Mouse (Mus musculus) liver, postnatal 0 days (tissue): Measurements from ENCODE around the gene Hoxb6. TPM values are rescaled to one million over a fixed set of nuclear protein-coding genes. Genes with fewer than 3 reads are reported as not detected.

Experiments used
- ATAC-seq: fragments of 200-750 bp; cut with Nextera tagmentation; 2 replicates; pipeline ENCODE4 v1.8.0; 2017; ENCODE audit warnings: mild to moderate bottlenecking, moderate library complexity
- DNase-seq: peaks from one replicate; pipeline ENCODE4 v3.0.0-alpha.2; 2016
- H3K27ac ChIP-seq: fragments of 300-500 bp; sonication (generic); 2 replicates; pipeline ENCODE4 v1.5.1; 2014; ENCODE audit warnings: antibody characterized with exemption, moderate library complexity, mild to moderate bottlenecking, low read depth
- H3K27me3 ChIP-seq: fragments of 300-500 bp; sonication (generic); 2 replicates; pipeline ENCODE4 v1.6.1; 2014; ENCODE audit warnings: low read length, control low read depth, mixed read lengths; ENCODE audit not compliant: insufficient read depth
- H3K36me3 ChIP-seq: fragments of 300-500 bp; sonication (generic); replicated peaks from 2 replicates; pipeline ENCODE4 v1.6.1; 2014; ENCODE audit warnings: mild to moderate bottlenecking, control low read depth, low read length, moderate library complexity, mixed read lengths; ENCODE audit not compliant: insufficient read depth
- H3K4me1 ChIP-seq: fragments of 300-500 bp; sonication (generic); 2 replicates; pipeline ENCODE4 v1.6.1; 2014; ENCODE audit warnings: antibody characterized with exemption, mild to moderate bottlenecking, control low read depth; ENCODE audit not compliant: insufficient read depth
- H3K4me2 ChIP-seq: fragments of 300-500 bp; sonication (generic); 2 replicates; pipeline ENCODE4 v1.6.1; 2014; ENCODE audit warnings: low read depth, mild to moderate bottlenecking, low read length, moderate library complexity, mixed read lengths
- H3K4me3 ChIP-seq: fragments of 300-500 bp; sonication (generic); 2 replicates; pipeline ENCODE4 v1.5.1; 2014; ENCODE audit warnings: low read depth, low read length
- H3K9ac ChIP-seq: fragments of 300-500 bp; sonication (generic); replicated peaks from 2 replicates; pipeline ENCODE4 v1.6.1; 2014; ENCODE audit warnings: mild to moderate bottlenecking, moderate library complexity
- H3K9me3 ChIP-seq: fragments of 300-500 bp; sonication (generic); 2 replicates; pipeline ENCODE4 v1.6.1; 2016; ENCODE audit warnings: mild to moderate bottlenecking, control low read depth, low read length, mixed read lengths
- CTCF ChIP-seq: sonication (generic); IDR thresholded peaks from 2 replicates; pipeline ENCODE4 v1.5.1; 2016; ENCODE audit warnings: antibody characterized with exemption, low read depth
- EP300 ChIP-seq: IDR thresholded peaks from 2 replicates; pipeline ENCODE4 v1.6.1; 2016; ENCODE audit warnings: antibody characterized with exemption, low read depth, mild to moderate bottlenecking
- WGBS: fragments of 180-500 bp; shearing (Covaris S2); extraction: QIAGEN DNeasy Blood & Tissue Kit; methylation state at CpG from one replicate; pipeline ENCODE4 v1.1.7; 2014; ENCODE audit not compliant: insufficient replicate concordance; 5-methylcytosine and 5-hydroxymethylcytosine counted together
- polyA plus RNA-seq: library from polyadenylated mRNA; unstranded; fragments of >200 nt; fragmentation: Nextera tagmentation; extraction: Ambion mirVana; gene quantifications from 2 replicates; pipeline ENCODE4 v1.2.1, GENCODE M21; 2015

Hoxb6 gene
- polyA plus RNA-seq, 1 experiment from 2014 or later = not detected

DNA sequence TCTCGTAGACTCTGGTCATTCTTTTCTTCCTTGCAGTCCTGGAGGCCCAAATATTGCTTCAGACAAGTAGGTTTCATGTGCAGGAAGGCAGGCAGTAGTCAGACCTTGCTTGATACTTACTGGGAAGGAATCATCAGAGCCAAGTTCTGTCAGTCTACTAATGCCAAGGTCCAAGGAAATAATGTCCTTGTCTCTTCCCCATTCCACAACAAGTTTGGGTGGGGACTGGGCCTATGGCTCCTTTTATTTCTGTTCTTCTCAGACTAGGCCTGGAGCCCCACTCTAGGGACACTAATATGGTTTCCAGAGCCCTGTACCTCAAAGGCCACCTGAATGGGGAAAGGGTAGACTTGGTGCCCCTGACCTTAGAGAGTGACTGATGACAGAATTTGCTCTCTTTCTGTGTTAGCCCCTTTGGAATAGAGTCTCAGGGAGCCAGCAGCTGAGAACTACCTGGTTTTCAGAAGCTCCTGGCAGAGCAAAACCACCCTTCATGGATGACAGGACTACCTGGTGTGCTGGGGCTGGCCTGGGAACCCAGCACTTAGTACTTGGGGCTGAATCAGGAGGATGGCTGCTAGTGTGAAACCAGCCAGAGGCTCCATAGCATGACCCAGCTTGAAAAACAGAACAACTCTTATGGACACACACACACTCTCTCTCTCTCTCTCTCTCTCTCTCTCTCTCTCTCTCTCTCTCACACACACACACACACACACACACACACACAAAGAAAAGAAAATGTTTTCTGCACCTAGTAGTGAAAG, 3.6 kb upstream of the Hoxb6 start:
- WGBS = 23% methylated on average over 1 of the region's 1 CpGs
- H3K36me3 ChIP-seq = no peaks in the 10 kb centered on the region
- H3K4me3 ChIP-seq = no peak overlapping the region
- TF ChIP-seq EP300 = no peak
- TF ChIP-seq CTCF = no peak
- no peaks in the 10 kb centered on the region for H3K4me1 ChIP-seq
- ATAC-seq (no peak), DNase-seq (no peak)
- H3K27ac ChIP-seq = no peak overlapping the region
- H3K9ac ChIP-seq = no peak overlapping the region
- no peak overlapping the region for H3K4me2 ChIP-seq
- H3K9me3 ChIP-seq = no peaks in the 10 kb centered on the region
- peaks cover 97% of the 10 kb centered on the region for H3K27me3 ChIP-seq

DNA sequence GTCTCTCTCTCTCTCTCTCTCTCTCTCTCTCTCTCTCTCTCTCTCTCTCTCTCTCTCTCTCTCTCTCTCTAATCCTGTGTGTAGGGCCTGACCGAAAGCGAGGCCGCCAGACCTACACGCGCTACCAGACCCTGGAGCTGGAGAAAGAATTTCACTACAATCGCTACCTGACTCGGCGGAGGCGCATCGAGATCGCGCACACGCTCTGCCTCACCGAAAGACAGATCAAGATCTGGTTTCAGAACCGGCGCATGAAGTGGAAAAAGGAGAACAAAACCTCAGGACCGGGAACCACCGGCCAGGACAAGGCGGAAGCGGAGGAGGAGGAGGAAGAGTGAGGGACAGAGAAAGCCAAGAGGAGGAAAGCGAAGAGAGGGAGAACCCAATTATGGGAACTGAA, 3.0 kb upstream of the Hoxb6 start:
- Histone ChIP-seq H3K27me3 (peaks cover 97% of the 10 kb centered on the region), H3K4me1 (no peaks in the 10 kb centered on the region), H3K4me3 (no peak overlapping the region), H3K36me3 (no peaks in the 10 kb centered on the region), H3K9me3 (no peaks in the 10 kb centered on the region), H3K9ac (no peak overlapping the region), H3K27ac (no peak overlapping the region), H3K4me2 (no peak overlapping the region)
- ATAC-seq = no peak
- WGBS = 18% methylated on average over 21 of the region's 21 CpGs
- no peak for TF ChIP-seq EP300
- no peak for TF ChIP-seq CTCF
- no peak for DNase-seq

DNA sequence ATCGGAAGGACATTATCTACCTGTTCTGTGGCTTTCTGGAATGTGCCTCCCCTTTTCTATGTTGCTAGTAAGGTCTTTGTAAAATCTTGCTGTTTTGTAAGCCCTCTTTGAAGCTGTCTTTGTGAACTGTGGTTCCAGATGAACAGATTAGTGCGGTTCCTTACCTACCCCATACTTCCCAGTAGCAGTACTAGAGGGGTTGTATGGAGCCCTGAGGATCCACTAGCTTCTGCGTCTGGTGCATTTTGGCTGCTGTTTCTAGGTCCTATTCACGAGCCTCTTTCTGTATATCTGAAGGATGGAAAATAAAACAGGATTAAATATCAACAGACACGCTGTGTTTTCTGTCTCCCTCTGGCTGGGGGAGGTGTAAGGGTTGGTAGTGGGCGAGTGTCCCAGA, 2.4 kb upstream of the Hoxb6 start:
- DNase-seq = no peak
- peaks cover 97% of the 10 kb centered on the region for H3K27me3 ChIP-seq

DNA sequence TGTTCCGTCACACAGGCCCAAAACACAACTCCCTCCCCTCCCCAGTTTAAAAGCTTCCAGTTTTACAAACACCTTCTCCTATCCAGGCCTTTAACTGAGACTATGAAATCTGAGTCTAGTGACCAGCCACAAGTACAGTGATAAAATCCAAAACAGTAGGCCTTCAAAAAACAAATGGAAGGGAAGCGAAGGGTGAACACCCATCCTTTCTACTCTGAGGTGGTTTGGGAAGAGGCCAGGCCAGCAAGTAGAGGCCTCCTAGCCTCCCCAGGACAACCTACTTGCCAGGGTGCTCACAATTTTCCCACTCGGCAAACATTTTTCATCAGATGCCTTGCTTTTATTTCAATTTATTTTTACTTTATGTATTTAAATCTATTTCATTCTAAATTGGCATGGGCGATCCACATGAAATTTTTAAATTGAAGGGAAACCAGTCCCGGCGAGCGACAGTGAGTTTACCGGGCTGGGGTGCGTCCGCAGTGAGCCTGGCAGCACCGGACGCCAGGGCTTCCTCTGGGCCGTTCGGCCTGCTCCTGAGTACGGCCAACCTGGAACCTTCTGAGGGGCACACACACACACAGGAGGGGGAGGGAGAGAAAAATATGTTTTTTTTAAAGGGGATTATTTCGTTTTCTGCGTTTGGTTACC, 1.4 kb upstream of the Hoxb6 start:
- WGBS = 33% methylated on average over 17 of the region's 17 CpGs
- ATAC-seq = no peak

More for the DNA sequence above, 2.4 kb upstream of the Hoxb6 start:
- Histone ChIP-seq H3K4me2 (no peak overlapping the region), H3K27ac (no peak overlapping the region), H3K4me1 (no peaks in the 10 kb centered on the region), H3K4me3 (no peak overlapping the region), H3K9me3 (no peaks in the 10 kb centered on the region), H3K36me3 (no peaks in the 10 kb centered on the region), H3K9ac (no peak overlapping the region)
- WGBS = 27% methylated on average over 6 of the region's 6 CpGs
- no peak for ATAC-seq
- TF ChIP-seq EP300 = no peak

DNA sequence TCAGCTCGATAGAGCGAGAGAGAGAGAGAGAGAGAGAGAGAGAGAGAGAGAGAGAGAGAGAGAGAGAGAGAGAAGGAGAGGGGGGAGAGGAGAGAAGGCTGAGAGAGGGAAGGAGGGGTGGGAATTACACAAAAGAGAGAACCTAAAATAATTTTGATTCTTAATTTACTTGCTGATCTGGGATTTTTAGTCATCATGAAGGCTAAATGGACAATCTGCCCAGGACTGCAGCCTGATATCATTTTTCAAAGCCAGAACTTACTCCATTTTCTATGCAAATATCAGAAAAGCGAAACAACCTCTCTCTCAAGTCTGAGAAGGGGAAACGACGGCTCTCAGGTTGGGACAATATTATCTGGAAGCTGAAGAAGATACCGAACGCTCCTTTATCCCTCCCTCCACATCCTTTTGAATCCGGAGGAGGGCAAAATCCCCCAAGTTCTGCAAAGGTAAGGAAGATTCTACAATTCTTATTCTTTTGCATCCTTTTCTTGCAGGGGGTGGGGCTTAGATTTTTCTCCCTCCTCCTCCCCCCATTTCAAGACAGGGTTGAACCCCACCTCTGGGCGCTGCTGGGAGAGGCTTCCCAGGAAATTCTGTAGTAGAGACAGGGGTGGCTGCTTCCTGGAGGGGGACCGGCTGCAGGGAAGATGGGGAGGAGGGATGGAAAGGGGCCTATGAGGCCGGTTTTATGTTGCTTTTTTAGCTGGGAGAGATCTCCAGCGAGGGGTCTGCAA, 457 bp downstream of the Hoxb6 start:
- no peak for TF ChIP-seq CTCF
- TF ChIP-seq EP300 = no peak
- DNase-seq (no peak), ATAC-seq (no peak)
- H3K4me1 ChIP-seq = no peaks in the 10 kb centered on the region
- peaks cover 97% of the 10 kb centered on the region for H3K27me3 ChIP-seq
- no peak overlapping the region for H3K27ac ChIP-seq
- H3K36me3 ChIP-seq = no peaks in the 10 kb centered on the region
- 4% methylated on average over 12 of the region's 12 CpGs for WGBS
- H3K9me3 ChIP-seq = no peaks in the 10 kb centered on the region
- H3K4me3 ChIP-seq = no peak overlapping the region
- no peak overlapping the region for H3K4me2 ChIP-seq
- no peak overlapping the region for H3K9ac ChIP-seq

More for the DNA sequence above, 1.4 kb upstream of the Hoxb6 start:
- H3K27ac ChIP-seq = no peak overlapping the region
- H3K4me1 ChIP-seq = no peaks in the 10 kb centered on the region
- no peak for TF ChIP-seq CTCF
- TF ChIP-seq EP300 = no peak
- no peak for DNase-seq
- no peaks in the 10 kb centered on the region for H3K36me3 ChIP-seq
- no peak overlapping the region for H3K4me3 ChIP-seq
- peaks cover 97% of the 10 kb centered on the region for H3K27me3 ChIP-seq
- H3K4me2 ChIP-seq = no peak overlapping the region
- no peak overlapping the region for H3K9ac ChIP-seq
- no peaks in the 10 kb centered on the region for H3K9me3 ChIP-seq

DNA sequence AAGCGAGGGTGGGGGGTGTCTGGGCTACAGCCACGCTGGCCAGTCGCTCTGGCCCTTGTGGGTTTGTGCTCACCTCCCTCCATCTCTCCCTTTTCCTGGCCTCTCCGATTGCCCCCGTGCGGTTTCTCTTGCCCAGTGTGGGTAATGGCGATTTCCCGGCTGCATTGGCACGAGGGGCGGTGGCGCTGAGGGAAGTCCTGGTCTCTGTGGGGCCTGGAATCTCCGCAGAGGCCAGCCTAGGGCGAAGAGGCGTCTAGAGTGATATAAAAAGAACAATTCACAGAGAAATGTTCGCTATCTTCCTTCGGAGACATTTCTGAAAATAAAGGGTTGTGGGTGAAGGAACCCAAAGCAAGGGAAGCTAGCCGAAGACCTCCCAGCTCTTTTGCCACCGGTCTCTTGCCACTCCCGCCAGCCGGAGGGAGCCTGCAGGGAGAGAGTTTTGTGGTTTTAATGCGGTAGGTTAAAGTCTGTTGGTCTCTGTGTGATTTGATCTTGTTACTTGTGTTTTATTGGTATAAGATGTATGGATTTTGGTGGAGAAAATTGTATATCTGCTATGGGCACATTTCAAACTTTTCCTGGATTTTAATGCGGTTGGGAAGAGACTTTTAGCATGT, 1.1 kb downstream of the Hoxb6 start:
- Histone ChIP-seq H3K9me3 (no peaks in the 10 kb centered on the region), H3K4me3 (no peak overlapping the region), H3K27me3 (peaks cover 97% of the 10 kb centered on the region), H3K27ac (no peak overlapping the region), H3K36me3 (no peaks in the 10 kb centered on the region), H3K9ac (no peak overlapping the region), H3K4me1 (no peaks in the 10 kb centered on the region), H3K4me2 (no peak overlapping the region)
- ATAC-seq = no peak
- 2% methylated on average over 22 of the region's 22 CpGs for WGBS
- DNase-seq = no peak
- TF ChIP-seq EP300 = no peak
- TF ChIP-seq CTCF = no peak
